Mouse (Mus musculus) macrophage (primary cell): ENCODE measurements around the gene Corin. TPM values are rescaled to one million over a fixed set of nuclear protein-coding genes. Genes with fewer than 3 reads are reported as not detected.

Source experiments
- H3K27ac ChIP-seq: fragments of 350-480 bp; formaldehyde crosslinking; 2 replicates; pipeline ENCODE4 v1.9.0; 2021
- H3K36me3 ChIP-seq: fragments of 350-480 bp; formaldehyde crosslinking; 2 replicates; pipeline ENCODE4 v1.9.0; 2021; ENCODE audit errors: inconsistent target
- H3K4me3 ChIP-seq: fragments of 350-480 bp; formaldehyde crosslinking; 2 replicates; pipeline ENCODE4 v1.9.0; 2021; ENCODE audit errors: inconsistent target
- H3K79me2 ChIP-seq: fragments of 350-480 bp; formaldehyde crosslinking; 2 replicates; pipeline ENCODE4 v1.9.0; 2021; ENCODE audit errors: inconsistent target
- WGBS: methylation state at CpG from one replicate; pipeline ENCODE4 v1.1.7; 2026; ENCODE audit warnings: inconsistent platforms; ENCODE audit not compliant: missing documents; 5-methylcytosine and 5-hydroxymethylcytosine counted together
- polyA plus RNA-seq: library from polyadenylated mRNA; stranded (reverse); fragments of 250-400 nt; gene quantifications from 3 replicates; pipeline ENCODE4 v1.2.4, GENCODE M21; 2018; ENCODE audit warnings: inconsistent platforms

Corin gene
- polyA plus RNA-seq, 1 experiment from 2014 or later = not detected

GRCm38 (mm10) chr5:72329453-72329852 is 174.8 kb downstream of the Corin start:
- 67% methylated on average over 8 of the region's 8 CpGs for WGBS
- Histone ChIP-seq H3K36me3 (no peaks in the 10 kb centered on the region), H3K79me2 (no peaks in the 10 kb centered on the region), H3K4me3 (no peak overlapping the region), H3K27ac (no peak overlapping the region)

- Histone ChIP-seq H3K4me3 (no peak overlapping the region), H3K27ac (no peak overlapping the region), H3K36me3 (no peaks in the 10 kb centered on the region), H3K79me2 (no peaks in the 10 kb centered on the region)
- WGBS = 96% methylated on average over 3 of the region's 4 CpGs
Measured at GRCm38 (mm10) chr5:72315282-72315681, 189.0 kb downstream of the Corin start.

DNA sequence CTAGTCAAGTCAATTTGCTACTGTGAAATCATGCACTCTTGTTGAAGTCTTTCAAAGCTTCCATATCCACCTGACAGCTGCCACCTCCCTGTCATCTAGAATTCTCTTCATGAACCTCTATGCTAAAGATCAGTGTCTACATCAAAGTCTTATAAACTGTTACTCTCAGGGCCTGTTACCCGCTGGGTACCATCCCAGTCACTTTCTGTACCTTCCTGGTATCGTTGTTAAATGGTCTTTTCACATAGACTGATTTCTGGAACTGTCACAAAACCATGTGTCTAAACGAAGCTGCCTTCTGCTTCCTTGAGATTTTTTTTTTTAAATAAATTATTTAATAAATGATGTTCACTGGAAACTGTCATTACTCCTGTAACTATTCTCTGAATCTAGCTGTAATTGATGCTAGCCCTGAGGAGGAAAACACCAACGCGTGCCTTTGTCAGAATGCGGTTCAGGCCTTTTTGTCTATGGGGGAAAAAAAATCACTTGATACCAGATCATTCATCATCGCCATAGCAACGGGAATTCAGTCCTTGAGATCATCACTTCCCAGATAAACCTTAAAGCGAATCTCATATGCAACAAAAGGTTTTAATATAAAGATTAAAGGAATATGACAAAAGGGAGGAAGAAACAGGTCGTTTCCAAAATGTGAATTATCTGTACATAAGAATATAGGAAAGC is 205.7 kb downstream of the Corin start:
- Histone ChIP-seq H3K79me2 (no peaks in the 10 kb centered on the region), H3K4me3 (no peak overlapping the region), H3K36me3 (peaks cover 9% of the 10 kb centered on the region), H3K27ac (no peak overlapping the region)
- 94% methylated on average over 10 of the region's 10 CpGs for WGBS

- peaks cover 51% of the 10 kb centered on the region for H3K36me3 ChIP-seq
- WGBS = 98% methylated on average over 3 of the region's 3 CpGs
Measured at GRCm38 (mm10) chr5:72285077-72285476, 219.2 kb downstream of the Corin start.

DNA sequence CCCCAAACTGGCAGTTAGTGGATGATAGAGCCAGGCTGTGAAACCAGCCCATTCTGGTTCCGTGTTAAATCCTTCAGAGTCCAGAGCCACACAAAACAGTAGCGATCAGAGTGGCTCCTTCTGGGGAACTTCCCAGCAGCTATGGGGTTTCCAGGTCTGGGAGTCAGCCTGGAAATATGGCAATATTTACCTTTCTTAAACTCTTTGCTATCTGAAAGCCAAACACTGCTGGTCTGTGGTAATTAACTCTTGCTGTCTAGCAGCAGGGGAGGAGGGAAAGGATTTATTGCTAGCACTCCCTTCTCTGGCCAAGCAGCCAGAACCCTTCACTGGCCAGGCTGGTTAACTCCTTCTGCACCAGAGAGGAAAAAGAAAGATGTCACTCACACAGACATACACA is 221.4 kb downstream of the Corin start:
- Histone ChIP-seq H3K79me2 (no peaks in the 10 kb centered on the region), H3K36me3 (peaks cover 48% of the 10 kb centered on the region), H3K27ac (no peak overlapping the region), H3K4me3 (no peak overlapping the region)
- 97% methylated on average over 2 of the region's 2 CpGs for WGBS

More at GRCm38 (mm10) chr5:72285077-72285476, 219.2 kb downstream of the Corin start:
- Histone ChIP-seq H3K4me3 (no peak overlapping the region), H3K79me2 (no peaks in the 10 kb centered on the region), H3K27ac (no peak overlapping the region)

GRCm38 (mm10) chr5:72269652-72270051 is 234.6 kb downstream of the Corin start:
- Histone ChIP-seq H3K27ac (peak overlapping the region; percentile 52), H3K36me3 (peaks cover 21% of the 10 kb centered on the region; the same call in 1 of the 2 replicates), H3K79me2 (no peaks in the 10 kb centered on the region), H3K4me3 (no peak overlapping the region)
- 63% methylated on average over 8 of the region's 8 CpGs for WGBS

- 78% methylated on average over 10 of the region's 10 CpGs for WGBS
- peak overlapping the region; percentile 52 for H3K27ac ChIP-seq
- no peak overlapping the region for H3K4me3 ChIP-seq
- H3K36me3 ChIP-seq = peaks cover 21% of the 10 kb centered on the region; the same call in 1 of the 2 replicates
- H3K79me2 ChIP-seq = no peaks in the 10 kb centered on the region
Measured at GRCm38 (mm10) chr5:72269204-72269603, 235.1 kb downstream of the Corin start.

GRCm38 (mm10) chr5:72266955-72267535 is 237.2 kb downstream of the Corin start:
- Histone ChIP-seq H3K27ac (no peak overlapping the region), H3K79me2 (no peaks in the 10 kb centered on the region), H3K4me3 (no peak overlapping the region), H3K36me3 (peaks cover 21% of the 10 kb centered on the region; the same call in 1 of the 2 replicates)
- WGBS = 97% methylated on average over 7 of the region's 7 CpGs

DNA sequence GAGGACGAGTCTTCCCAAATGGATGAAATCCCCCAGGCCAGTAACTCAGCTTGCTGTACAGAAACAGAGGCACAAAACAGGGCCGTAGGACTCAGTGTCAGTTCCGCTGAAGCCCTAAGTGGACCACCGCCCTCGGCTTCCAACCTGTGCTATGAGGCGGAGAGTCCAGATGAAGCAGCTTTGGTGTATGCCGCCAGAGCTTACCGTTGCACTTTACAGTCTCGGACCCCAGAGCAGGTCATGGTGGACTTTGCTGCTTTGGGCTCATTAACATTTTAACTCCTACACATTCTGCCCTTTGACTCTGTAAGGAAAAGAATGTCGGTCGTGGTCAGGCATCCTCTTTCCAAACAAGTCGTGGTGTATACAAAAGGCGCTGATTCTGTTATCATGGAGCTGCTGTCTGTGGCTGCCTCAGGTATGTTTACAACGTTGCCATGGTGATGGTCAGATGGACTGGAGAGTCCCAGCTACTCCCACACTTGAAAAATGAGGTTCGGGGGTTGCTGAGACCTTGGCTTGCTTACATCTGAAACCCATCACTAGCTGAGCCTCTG is 240.0 kb downstream of the Corin start:
- no peak overlapping the region for H3K27ac ChIP-seq
- H3K36me3 ChIP-seq = peaks cover 21% of the 10 kb centered on the region; the same call in 1 of the 2 replicates
- H3K79me2 ChIP-seq = no peaks in the 10 kb centered on the region
- 91% methylated on average over 15 of the region's 15 CpGs for WGBS
- no peak overlapping the region for H3K4me3 ChIP-seq

DNA sequence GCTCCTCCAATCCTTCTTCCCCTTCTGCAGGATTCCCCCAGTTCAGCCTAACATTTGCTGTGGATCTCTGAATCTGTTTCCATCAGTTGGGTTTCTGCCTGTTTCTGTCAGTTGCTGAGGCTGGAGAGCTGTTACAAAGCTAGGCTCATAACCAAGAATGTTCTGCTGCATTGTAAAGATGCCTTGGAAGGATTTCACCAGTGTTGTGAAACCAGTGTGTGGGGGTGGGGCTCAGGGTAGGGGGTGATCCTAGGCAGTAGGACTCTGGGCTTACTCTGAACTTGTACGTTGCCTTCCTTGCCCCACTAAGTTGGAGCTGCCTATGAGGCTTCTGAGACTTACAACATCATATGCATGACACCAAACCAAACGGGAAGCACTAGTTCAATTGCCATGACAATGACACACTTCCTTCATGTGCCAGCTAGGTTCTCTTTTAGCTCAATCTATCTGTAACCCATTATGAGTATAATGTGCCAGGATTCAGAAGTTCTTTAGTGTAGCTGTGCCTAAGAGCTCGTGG is 242.4 kb downstream of the Corin start:
- Histone ChIP-seq H3K4me3 (no peak overlapping the region), H3K36me3 (0 out of 2 replicates have a peak, but pooled peaks cover 6% of the 10 kb centered on the region), H3K27ac (peak overlapping the region; percentile 64), H3K79me2 (no peaks in the 10 kb centered on the region)
- 42% methylated on average over 3 of the region's 3 CpGs for WGBS

GRCm38 (mm10) chr5:72259298-72259621 is 245.0 kb downstream of the Corin start:
- WGBS = 39% methylated on average over 3 of the region's 3 CpGs
- peak overlapping the region; percentile 24; the same call in 1 of the 2 replicates for H3K27ac ChIP-seq
- H3K79me2 ChIP-seq = no peaks in the 10 kb centered on the region
- H3K36me3 ChIP-seq = no peaks in the 10 kb centered on the region
- H3K4me3 ChIP-seq = no peak overlapping the region

- Histone ChIP-seq H3K36me3 (no peaks in the 10 kb centered on the region), H3K27ac (no peak overlapping the region), H3K79me2 (no peaks in the 10 kb centered on the region), H3K4me3 (no peak overlapping the region)
- WGBS = 96% methylated on average over 17 of the region's 17 CpGs
Measured at GRCm38 (mm10) chr5:72258409-72259297, 245.6 kb downstream of the Corin start.

GRCm38 (mm10) chr5:72257084-72257483 is 247.2 kb downstream of the Corin start:
- H3K36me3 ChIP-seq = no peaks in the 10 kb centered on the region
- H3K27ac ChIP-seq = no peak overlapping the region
- no peak overlapping the region for H3K4me3 ChIP-seq
- no peaks in the 10 kb centered on the region for H3K79me2 ChIP-seq
- 97% methylated on average over 10 of the region's 10 CpGs for WGBS

DNA sequence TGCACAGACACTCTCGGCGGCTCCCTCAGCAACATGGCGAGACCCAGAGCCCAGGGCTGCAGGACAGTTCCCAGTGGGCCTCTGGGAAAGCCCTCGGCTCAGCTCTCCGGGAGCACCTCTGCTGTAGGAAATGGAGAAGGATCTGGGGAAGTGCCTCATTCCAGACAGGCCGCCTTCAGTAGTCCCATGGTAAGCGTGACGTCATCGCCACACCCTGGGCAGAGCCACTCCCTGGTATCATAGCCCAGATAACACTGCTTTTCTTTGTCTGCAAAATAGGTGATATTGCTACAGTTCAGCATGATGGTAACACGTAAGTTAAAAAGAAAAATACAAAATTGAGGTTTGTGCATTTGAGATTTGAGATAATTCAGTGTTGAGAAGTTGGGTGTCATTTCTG is 249.3 kb downstream of the Corin start:
- no peak overlapping the region for H3K4me3 ChIP-seq
- H3K27ac ChIP-seq = no peak overlapping the region
- WGBS = 94% methylated on average over 10 of the region's 10 CpGs
- H3K36me3 ChIP-seq = no peaks in the 10 kb centered on the region
- H3K79me2 ChIP-seq = no peaks in the 10 kb centered on the region
